Mouse (Mus musculus): ENCODE data around the gene Grin2d. TPM values are rescaled to one million over a fixed set of nuclear protein-coding genes. Genes with fewer than 3 reads are reported as not detected.
"Not testable (repeated sequence)": the region's sequence is repeated elsewhere in the genome, so short reads cannot be mapped to it uniquely, and the experiment has no call there.

Grin2d gene
- polyA plus RNA-seq, 1 experiment: 1.1 TPM

DNA sequence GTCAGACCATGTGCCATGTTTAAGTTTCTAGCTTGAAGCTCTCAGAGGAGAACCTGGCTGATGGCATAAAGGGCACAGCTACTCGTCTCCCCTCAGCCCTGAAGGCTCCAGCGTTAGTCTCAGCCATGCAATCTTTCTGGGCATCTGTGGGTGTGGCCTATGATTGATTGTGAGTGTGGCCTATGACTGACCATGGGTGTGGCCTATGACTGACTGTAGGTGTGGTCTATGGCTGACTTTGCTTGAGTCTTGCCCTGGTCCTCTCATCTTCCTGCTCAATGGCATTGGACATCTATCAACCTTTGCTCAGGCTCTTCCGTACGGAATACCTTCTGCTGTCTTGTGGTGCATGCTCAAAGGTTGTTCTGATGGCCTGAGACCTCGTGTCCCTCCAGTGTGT, 23.4 kb upstream of the Grin2d start:
- whole genome bisulfite sequencing: 46% methylated on average over 5 of the region's 5 CpGs
- DNase-seq (ENCODE audit: low read depth, low spot score): no peak

DNA sequence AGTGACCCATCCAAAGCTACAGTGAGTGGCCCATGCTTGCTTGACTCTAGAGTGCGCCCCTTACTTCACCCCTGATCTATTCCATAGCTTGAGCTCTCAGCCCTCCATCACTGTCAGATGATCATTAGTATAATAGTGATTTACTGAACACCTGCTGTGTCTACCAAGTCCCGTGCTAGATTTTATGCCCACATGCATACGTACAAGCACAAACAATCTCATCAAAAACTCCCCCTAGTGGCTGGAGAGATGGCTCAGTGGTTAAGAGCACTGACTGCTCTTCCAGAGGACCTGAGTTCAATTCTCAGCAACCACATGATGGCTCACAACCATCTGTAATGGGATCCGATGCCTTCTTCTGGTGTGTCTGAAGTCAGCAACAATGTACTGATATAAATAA, 19.9 kb upstream of the Grin2d start:
- 41% methylated on average over 4 of the region's 4 CpGs for WGBS
- DNase-seq (ENCODE audit: low read depth, low spot score): not testable (repeated sequence)

DNA sequence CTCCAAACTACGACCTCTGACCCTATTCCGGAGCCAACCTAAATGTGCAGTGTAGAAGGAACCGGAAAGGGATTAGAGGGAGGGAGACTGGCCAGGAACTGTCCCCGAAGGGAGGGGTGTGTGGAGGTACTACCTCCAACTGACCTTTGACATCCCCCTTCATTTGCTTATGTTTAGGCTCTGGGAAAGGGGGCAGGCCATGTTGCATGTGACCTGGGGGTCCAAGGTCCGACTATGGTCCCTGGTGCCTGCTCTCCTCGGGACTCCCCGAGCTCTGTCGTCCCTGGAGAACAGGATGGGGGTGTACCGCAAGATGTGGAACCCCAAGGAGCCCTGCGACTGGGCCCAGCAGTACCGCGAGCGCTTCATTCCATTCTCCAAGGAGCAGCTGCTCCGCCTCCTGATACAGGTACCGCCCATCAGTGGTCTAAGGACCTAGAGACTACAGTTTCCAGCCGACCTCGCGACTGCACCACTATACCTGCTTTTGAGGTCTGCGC, 19.1 kb upstream of the Grin2d start:
- DNase-seq (ENCODE audit: low read depth, low spot score): no peak
- WGBS: 1% methylated on average over 19 of the region's 19 CpGs

DNA sequence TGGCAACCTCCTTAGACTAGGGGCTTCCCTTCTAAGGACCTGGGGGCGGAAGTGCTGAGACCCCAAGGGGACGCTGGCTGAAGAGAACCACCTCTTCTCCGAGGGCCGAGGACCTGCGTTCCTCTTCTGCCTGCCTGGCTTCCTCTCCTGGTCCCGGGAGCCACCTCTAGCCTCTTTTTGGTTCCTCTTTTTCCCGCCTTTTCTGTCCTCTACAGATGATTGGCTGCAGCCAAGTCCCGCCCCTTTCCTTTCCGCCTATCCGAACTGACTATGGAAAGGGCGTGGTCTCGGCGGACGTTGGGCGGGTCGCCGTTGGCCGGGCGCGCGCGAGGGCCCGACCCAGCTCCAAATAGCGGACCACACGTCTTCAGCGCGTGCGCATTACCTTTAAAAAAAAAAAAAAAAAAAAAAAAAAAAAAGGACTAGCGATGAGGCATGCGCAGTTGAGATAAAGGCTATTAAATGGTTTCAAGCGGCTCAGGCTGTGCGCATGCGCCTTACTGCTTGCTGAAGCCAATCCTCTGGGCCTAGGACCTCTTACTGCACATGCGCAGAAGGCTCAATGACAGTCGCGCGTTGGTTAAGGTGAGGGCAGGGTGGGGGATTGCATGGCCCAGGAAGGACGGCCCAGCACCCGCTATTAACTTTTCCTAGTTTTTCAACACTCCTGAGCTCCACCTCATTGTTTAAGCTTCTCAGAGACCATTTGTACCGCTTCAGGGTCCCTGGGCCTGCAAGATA, 18.5 kb upstream of the Grin2d start, which contains the start of the genes Syngr4 and Tmem143:
Syngr4 (minus strand) TSS at position 198 of the 741 bp plus-strand sequence.
Tmem143 (plus strand) TSS at position 425 of the 741 bp plus-strand sequence.
- peak; percentile 98 for DNase-seq (ENCODE audit: low read depth, low spot score)
- WGBS: 1% methylated on average over 40 of the region's 40 CpGs

DNA sequence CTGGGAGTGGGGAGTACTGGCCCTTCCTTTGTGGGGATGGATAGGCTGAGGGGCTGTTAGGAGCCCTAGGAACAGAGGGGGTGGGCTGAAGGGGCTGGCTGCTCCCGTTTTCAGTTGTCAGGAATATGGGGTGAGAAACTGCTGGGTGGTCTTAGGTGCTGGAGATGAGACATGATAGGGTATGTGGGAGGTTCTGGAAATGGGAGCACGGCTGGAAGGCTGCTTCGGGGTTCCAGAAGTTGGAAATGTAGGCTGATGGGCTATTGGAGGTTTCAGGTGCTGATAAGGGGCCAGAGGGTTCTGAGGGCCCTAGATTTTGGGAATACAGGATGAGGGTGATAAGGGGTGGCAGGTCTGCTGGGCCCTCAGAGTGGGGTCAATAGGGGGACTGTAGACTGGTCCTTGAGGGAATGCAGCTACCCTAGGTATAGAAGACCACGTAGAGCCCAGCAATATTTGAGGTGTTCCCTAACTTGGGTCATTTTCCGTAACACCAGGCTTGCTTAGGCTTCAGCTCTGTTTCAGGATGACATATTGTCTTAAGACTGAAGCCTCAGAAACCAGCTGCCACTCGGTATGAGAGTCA, 17.8 kb upstream of the Grin2d start:
- no peak for DNase-seq (ENCODE audit: low read depth, low spot score)
- 70% methylated on average over 6 of the region's 6 CpGs for WGBS

DNA sequence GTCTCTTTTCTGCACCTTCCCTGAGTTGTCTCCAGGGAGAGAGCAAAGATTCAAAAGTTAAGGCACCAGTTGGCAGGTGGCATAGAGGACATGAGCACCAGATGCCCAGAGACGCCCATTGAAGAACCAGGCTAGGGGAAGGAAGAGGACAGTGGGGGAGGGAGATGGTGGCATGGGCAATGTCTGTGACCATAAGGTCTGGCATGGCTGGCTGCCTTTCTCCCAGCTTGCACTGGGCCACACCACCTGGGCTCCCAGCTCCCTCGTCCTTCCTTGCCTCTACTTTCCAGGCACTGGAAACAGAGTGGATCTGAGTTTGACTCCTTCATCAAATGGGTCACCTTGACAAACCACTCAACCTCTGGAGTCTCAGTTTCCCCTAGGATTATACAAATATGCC, 14.5 kb upstream of the Grin2d start:
- 88% methylated on average over 2 of the region's 2 CpGs for WGBS
- no peak for DNase-seq (ENCODE audit: low read depth, low spot score)

DNA sequence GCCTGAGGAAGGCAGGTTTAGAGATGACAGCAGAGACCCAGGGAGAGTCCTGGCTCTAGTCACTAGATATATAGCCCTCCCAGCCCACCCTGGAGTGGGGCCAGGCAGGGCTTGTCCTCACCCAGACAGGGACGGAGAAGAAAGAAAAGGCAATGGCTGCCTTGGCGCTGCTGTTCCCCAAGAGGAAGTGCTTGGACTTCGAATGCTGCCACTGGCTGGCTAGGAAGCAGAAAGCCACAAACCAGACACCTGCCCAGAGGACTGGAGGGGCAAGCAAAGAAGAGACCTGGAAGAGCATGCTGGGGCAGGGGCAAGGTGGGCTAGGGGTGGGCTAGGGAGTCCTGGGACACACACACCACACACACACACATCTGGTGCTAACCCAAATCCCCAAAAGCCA, 9.1 kb upstream of the Grin2d start:
- 38% methylated on average over 3 of the region's 3 CpGs for WGBS

DNA sequence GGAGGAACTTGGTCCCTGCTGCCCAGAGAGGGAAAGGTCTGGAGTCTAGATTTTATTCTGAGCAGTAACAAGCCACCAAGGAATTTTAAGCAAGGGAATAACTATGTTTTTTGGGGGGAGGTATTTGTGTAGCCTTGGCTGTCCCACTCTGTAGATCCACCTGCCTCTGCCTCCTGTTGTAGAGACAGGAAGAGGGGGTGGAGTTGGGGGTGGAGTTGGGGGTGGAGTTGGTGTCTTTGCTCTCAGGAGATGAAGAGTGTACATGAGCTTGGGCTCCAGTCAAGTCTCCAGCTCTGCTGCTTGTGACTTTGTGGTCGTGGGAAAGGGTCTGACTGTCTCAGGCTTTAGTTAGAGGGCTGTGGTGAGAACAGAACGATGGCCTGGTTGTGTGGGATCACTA, 2.8 kb upstream of the Grin2d start:
- 93% methylated on average over 2 of the region's 2 CpGs for WGBS

More for the DNA sequence above, 9.1 kb upstream of the Grin2d start:
- DNase-seq (ENCODE audit: low read depth, low spot score): no peak

DNA sequence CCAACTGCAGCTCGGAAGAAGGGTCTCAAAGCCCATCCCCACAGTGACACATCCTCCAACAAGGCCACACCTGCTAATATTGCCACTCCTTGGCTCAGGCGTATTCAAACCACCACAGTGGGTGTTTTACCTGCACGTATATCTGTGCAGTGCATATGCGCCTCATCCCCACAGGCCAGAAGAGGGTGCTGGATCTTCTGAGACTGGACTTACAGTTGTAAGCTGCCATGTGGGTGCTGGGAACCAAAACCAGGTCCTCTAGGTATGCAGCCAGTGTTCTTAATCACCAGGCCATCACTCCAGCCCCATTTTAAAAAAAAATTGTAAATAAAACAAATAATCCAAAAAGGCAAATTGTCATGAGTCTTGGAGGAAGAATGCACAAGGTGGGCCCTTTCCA, 2.4 kb upstream of the Grin2d start:
- DNase-seq (ENCODE audit: low read depth, low spot score): no peak
- 95% methylated on average over 4 of the region's 4 CpGs for WGBS

More for the DNA sequence above, 2.8 kb upstream of the Grin2d start:
- no peak for DNase-seq (ENCODE audit: low read depth, low spot score)

DNA sequence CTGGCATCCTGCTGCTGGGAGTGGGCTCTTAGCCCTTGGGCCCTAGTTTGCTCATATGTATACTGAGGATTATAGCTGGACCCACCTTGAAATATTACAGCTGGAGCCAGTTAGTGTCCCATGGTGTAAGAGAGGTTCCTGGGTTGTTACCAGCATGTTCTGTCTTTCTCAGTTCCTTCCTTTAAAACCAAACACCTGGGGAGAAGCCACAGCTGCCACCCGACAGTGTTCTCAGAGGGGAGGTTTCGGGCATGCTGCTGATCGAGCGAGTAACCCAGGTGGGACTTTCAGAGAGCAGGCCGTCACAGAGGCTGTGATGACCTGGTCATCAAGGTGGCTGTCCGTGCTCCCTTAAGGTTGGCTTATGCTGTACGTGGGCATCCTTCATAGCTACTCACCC, 1.3 kb downstream of the Grin2d start:
- DNase-seq (ENCODE audit: low read depth, low spot score): no peak
- 95% methylated on average over 7 of the region's 7 CpGs for WGBS

DNA sequence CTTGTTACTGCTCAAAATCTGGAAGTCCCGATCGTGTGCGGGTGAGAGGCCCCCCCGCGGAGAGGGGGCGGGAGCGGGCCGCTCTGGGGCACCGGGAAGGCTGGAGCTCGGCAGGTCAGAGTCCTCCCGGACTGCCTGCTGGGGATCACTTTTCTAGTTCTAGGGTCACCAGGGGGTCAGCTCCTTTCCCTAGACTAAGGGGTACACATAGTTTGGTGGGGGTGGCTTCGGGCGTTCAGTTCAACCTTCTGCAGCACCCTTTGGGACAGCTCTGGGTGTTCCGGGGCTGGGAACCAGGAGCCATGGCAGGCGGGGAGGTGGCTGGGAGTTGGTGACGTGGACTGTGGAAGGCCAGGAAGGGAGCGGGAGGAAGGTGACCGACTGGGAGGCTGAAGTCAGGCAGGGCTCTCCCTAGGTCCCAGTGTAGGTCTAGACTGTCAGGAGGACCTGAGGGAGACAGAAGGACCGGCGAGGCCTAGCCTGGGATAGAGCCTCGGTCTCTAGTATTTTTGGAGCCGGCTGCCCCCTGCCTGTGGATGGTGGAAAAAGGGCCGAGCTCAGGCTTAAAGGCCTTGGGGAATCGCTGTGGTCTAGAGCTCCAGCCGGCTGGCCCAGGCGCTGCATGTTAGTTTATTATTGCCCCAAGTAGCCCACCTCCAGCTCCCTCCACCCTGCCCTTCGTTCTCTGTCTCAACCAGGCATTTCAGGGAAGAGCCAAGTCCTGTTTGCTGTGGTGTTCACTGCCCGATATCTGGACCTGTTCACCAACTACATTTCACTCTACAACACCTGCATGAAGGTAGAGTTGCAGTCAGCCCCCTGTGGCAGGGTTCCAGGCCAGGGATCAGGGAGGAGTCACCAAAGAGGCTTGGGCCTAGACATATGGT, 4.9 kb downstream of the Grin2d start:
- DNase-seq (ENCODE audit: low read depth, low spot score): peak; percentile 25
- WGBS: 1% methylated on average over 28 of the region's 28 CpGs

DNA sequence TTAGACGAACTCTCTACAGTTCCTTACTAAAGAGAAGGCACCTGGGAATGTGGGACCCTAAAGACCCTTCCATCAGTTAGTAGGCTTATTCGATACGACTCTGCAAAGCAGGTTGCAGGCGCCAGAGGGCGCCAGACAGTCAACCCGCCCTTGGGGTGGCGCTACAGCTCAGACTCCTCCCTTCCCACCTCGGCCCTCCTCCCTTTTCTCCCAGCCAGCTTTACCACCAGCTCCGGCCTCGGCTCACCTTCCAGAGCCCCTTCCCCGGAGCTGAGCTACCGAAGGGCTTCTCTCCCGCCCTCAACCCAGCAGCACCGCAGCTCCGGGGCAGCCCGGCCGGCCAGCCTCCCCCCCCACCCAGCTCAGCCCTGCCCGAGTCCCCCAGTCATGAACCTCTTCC, 5.6 kb downstream of the Grin2d start, which contains the start of gene Kdelr1:
Kdelr1 (plus strand) TSS at position 149 of the 400 bp plus-strand sequence.
- WGBS: under 1% methylated on average over 18 of the region's 18 CpGs
- peak; percentile 44 for DNase-seq (ENCODE audit: low read depth, low spot score)

DNA sequence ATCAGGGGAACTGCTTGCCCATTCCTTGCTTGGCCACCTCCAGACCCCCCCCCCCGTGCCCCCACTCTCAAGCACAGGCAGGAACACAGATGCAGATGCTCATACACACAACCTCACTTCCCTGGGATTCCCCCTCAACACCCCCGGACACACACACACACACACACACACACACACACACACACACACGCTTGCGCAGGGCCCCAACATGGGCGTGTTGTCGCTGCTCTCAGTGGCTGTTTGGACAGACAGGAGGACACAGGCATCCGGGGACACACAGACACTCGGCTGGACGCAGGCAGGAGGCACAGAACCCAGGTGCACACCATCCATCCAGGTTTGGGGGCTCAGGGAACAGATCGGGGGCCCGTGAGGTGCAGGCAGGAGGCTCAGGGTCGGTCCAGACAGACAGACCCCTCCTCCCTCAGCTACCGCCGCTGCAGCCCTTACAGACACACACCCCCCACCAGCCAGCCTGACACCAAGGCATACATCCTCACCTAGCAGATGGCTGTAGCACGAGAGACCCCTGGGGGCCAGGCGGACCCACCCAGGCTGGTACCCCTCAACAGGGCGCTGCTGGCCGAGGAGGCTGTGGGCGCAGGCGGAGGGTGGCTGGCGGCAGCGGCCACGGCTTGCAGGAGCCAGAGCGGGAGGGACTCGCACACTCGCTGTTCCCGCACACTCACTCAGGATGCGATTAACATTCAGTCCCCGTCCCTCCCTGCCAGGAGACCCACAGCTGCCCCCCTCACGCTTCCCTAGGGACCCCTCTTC, 7.7 kb downstream of the Grin2d start:
- no peak for DNase-seq (ENCODE audit: low read depth, low spot score)
- 6% methylated on average over 30 of the region's 30 CpGs for WGBS

DNA sequence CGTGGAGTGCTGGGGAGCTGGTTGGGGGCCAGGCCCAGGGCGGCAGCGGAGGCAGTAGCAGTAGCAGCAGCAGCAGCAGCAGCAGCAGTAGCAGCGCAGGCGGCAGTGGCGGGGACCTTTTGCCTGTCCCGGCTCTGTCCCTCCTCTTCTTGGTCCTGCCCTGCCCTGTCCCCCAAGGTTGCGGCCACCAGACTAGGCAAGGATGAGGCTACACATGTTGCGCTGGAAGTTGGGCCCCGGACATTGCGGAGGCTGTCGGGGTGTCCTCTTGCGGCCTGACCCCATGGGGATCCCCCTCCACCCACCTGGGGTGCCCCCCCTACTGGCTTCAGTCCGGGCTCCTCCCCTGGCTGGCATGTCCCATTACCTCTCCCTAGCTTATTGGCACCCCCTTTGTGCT, 8.4 kb downstream of the Grin2d start:
- 8% methylated on average over 14 of the region's 14 CpGs for WGBS

DNA sequence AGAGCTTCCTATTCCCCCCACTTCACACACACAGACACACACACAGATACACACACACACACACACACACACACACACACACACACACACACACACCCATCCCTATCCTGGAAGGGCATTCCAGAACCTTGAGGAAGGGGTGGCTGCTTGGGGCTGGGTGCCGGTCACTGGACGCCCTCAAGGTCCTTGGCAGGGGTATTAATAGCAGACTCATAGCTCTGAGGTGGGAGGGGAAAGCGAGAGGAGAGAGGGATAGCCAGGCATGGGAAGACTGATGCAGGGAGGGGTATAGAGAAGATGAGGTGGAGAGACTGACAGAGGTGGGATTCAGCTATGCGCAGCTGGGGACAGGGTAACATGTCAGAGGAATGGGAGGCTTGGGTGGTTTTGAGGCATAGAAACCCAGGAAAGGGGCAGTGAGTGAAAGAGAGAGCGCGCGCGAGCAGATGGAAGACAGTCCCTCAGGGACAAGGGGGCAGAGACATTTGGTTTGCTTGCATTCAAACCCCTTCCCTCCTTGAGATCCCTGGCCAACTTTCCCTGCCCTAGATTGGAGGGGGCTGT, 9.0 kb downstream of the Grin2d start:
- 34% methylated on average over 8 of the region's 8 CpGs for WGBS
- DNase-seq (ENCODE audit: low read depth, low spot score): no peak

More for the DNA sequence above, 8.4 kb downstream of the Grin2d start:
- DNase-seq (ENCODE audit: low read depth, low spot score): no peak

DNA sequence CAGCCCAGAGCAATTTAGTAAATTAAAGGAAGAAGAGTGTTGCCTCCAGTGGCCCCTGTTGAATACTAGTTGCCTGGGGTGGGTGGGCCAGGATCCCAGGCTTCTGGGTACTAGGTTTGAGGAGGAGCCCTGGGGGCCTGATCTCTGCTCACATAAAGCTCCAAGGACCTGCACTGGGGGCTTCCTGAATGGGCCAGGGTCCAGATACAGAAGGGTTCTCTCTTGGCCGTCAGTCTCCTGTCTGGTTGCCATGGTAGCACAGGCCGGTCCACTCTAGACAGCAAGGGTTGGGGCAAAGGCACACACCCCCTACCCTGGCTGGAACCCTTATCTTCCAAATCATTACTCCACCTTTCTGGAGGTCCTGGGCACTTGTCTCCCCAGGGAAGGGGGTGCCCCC, 10.3 kb downstream of the Grin2d start:
- no peak for DNase-seq (ENCODE audit: low read depth, low spot score)
- WGBS: 77% methylated on average over 2 of the region's 2 CpGs

DNA sequence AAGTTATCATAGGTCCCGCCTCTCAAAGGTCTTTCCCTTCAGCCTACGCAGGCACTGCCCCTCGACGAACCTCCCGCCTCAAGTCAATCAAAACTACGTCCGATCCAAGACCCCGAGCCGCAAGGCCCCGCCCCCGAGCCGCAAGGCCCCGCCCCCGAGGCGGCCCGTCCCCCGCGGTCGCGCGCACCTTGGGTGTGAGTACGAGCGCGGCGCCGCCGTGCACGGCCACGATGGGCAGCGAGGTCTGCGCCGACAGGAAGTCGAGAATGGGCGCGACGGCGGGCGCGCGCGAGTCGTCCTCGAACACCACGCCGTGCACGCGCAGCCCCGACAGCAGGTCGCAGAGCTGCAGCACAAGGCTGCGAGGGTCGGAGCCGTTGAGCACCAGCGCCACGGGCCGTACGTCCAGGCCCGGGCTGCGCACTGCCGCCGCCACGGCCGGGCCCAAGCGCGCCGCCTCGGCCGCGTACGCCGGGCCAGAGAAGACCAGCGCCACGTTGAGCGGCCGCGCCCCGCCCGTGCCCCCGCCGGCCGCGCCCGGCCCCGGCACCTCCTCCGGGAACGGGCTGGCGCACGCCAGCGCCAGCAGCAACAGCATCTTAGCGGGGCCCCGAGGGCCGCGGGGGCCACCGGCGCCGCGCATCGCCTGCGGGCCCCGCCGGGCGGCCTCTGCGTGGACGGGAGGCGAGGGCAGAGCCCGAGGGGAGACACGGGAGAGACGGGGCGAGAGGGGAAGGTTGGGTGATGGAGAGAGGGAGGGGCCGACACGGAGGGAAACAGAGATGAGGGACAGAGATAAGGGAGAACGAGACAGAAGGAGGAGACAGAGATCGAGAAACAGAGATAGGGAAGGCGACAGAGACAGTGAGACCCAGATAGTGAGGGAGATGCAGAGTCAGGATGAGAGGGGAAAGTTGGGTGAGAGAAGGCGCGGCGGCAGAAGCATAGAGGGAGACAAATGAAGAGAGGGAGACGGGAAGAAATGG, 12.0 kb downstream of the Grin2d start:
- under 1% methylated on average over 117 of the region's 117 CpGs for WGBS
- DNase-seq (ENCODE audit: low read depth, low spot score): peak; percentile 50

DNA sequence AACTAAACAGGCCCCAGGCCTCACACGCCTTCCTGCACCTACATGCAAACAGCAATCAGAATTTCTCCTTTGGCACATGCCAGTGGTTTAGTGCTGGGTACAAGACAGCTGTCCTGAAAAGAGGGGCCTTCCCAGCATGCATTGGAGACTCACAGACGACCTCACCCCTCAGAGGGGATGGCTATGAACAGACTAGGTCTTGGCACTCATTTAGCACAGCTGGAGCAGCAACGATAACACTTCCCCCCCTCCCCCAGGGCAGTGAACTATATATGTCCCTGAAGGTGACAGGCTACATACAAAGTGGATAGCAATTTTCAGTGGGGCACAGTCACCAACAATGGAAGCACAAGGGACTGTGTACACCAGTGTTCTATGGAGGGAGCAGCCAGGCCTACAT, 13.7 kb downstream of the Grin2d start:
- 62% methylated on average over 3 of the region's 3 CpGs for WGBS
- no peak for DNase-seq (ENCODE audit: low read depth, low spot score)

Measured in large intestine, adult 2 months (tissue).